Mouse (Mus musculus): ENCODE data around the gene Tecr. TPM values are rescaled to one million over a fixed set of nuclear protein-coding genes. Genes with fewer than 3 reads are reported as not detected.
A peak's percentile ranks its signal among the peaks of the same experiment; 100 is the strongest.

Gene Tecr
- total and polyA plus RNA-seq, 3 experiments = 74.2 to 229 TPM; not detected in 1

DNA sequence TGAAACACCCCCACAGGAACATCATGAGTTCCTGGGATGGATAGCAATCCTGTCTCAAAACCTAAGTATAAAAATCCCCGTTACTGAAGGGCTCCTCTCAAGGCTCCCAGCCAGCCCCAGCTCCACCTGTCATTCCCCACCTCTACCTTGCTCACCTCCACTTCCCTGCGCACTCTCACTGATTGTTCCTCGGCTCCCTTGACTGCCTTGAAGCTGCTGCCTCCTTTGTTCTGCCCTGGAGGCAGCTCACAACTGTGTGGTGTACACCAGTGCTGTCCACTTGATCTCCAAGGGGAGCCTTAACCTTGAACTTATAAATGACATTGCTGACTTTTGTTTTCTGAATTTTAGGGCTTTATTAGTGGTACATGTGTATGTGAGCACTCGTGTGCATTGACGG is 39.6 kb downstream of the Tecr start:
- Histone ChIP-seq H3K79me2 (ENCODE audit: control insufficient read depth, insufficient read depth, low read length, poor library complexity) (peaks cover 13% of the 10 kb centered on the region), H3K4me3 (ENCODE audit: control insufficient read depth in 1 of 2, insufficient read depth in 1 of 2, low read depth in 2 of 2, low read length in 2 of 2) (no peak overlapping the region), H3K36me3 (ENCODE audit: control insufficient read depth in 1 of 2, insufficient read depth in 2 of 2, low read length in 2 of 2) (peaks cover 0 to 1% of the 10 kb centered on the region in 2 experiments; a peak in 1 of 4 replicates), H3K9me3 (replicated peaks; ENCODE audit: insufficient read depth, low read length) (no peaks in the 10 kb centered on the region), H3K27ac (ENCODE audit: control insufficient read depth, low read depth, low read length) (no peak overlapping the region), H3K9ac (ENCODE audit: control insufficient read depth, low read depth, low read length, poor library complexity, severe bottlenecking) (no peak overlapping the region), H3K27me3 (ENCODE audit: control insufficient read depth in 1 of 2, insufficient read depth in 2 of 2, low read length in 2 of 2) (no peaks in the 10 kb centered on the region), H3K4me1 (ENCODE audit: control insufficient read depth in 1 of 2, insufficient read depth in 2 of 2, low read length in 2 of 2) (peaks cover 0 to 4% of the 10 kb centered on the region in 2 experiments; a peak in 1 of 4 replicates)
- TF ChIP-seq POLR2AphosphoS5 (IDR thresholded peaks at IDR 0.05; ENCODE audit: borderline replicate concordance, low read depth, low read length) = no peak
- TF ChIP-seq MAFK (IDR thresholded peaks at IDR 0.05; ENCODE audit: borderline replicate concordance, low read depth, low read length) = no peak
- no peak for TF ChIP-seq ZMIZ1 (IDR thresholded peaks at IDR 0.05; ENCODE audit: low read depth, low read length)
- TF ChIP-seq SMC3 (IDR thresholded peaks at IDR 0.05; ENCODE audit: low read depth, low read length) = no peak
- TF ChIP-seq NRF1 (IDR thresholded peaks at IDR 0.05; ENCODE audit: insufficient read depth, low read depth, low read length, poor library complexity, severe bottlenecking) = no peak
- TF ChIP-seq BHLHE40 (IDR thresholded peaks at IDR 0.05; ENCODE audit: borderline replicate concordance, low read depth, low read length) = no peak
- TF ChIP-seq POLR2A (IDR thresholded peaks at IDR 0.05; ENCODE audit: control insufficient read depth in 1 of 2, insufficient read depth in 1 of 2, low read depth in 1 of 2, low read length in 2 of 2, poor library complexity in 1 of 2) = no peak
- no peak for TF ChIP-seq RAD21 (IDR thresholded peaks at IDR 0.05; ENCODE audit: low read depth, low read length)
- TF ChIP-seq ETS1 (IDR thresholded peaks at IDR 0.05; ENCODE audit: low read depth, low read length) = no peak
- TF ChIP-seq CHD2 (IDR thresholded peaks at IDR 0.05; ENCODE audit: low read length) = no peak
- no peak for TF ChIP-seq CTCF (IDR thresholded peaks at IDR 0.05 in 2 of 3, conservative IDR thresholded peaks at IDR 0.05 in 1 of 3; ENCODE audit: control insufficient read depth in 1 of 3, insufficient read depth in 1 of 3, low read depth in 2 of 3, low read length in 3 of 3, poor library complexity in 1 of 3, severe bottlenecking in 1 of 3)
- no peak for TF ChIP-seq TCF12 (IDR thresholded peaks at IDR 0.05; ENCODE audit: low read depth, low read length)
- no peak for TF ChIP-seq MEF2A (IDR thresholded peaks at IDR 0.05; ENCODE audit: extremely low read depth, insufficient replicate concordance, low read depth, low read length, poor library complexity, severe bottlenecking)
- TF ChIP-seq TBP (IDR thresholded peaks at IDR 0.05; ENCODE audit: low read depth, low read length) = no peak
- TF ChIP-seq GATA1 (IDR thresholded peaks at IDR 0.05; ENCODE audit: low read depth, low read length) = no peak
- no peak for TF ChIP-seq GABPA (IDR thresholded peaks at IDR 0.05; ENCODE audit: low read depth, low read length)
- TF ChIP-seq CHD1 (IDR thresholded peaks at IDR 0.05; ENCODE audit: low read depth, low read length) = no peak
- DNase-seq (ENCODE audit: low read depth, low spot score) = no peak

DNA sequence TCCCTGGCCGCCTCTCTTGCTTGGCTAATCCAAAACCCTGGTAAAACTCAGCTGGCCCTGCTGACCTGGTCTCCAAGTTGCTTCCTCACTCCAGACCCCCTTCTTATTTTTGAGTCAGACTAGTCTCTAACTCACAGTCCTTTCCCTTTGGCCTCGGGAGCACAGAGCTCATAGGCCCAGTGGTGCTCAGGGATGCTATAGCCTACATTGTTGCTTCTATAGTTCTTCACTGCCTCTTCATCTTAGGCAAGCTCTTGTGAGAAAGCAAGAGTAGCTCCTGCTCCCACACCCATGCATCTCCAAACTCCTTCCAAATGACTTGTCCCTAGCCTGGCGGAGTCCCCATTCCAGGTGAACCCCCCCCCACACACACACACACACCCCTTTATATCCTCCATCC is 40.1 kb downstream of the Tecr start:
- no peak for DNase-seq (ENCODE audit: low read depth, low spot score)
- Histone ChIP-seq H3K4me3 (ENCODE audit: control insufficient read depth in 1 of 2, insufficient read depth in 1 of 2, low read depth in 2 of 2, low read length in 2 of 2) (peak overlapping the region; percentile 81 to 85), H3K4me1 (ENCODE audit: control insufficient read depth in 1 of 2, insufficient read depth in 2 of 2, low read length in 2 of 2) (peaks cover 0 to 4% of the 10 kb centered on the region in 2 experiments; a peak in 1 of 4 replicates), H3K9me3 (replicated peaks; ENCODE audit: insufficient read depth, low read length) (no peaks in the 10 kb centered on the region), H3K79me2 (ENCODE audit: control insufficient read depth, insufficient read depth, low read length, poor library complexity) (peaks cover 13% of the 10 kb centered on the region), H3K27me3 (ENCODE audit: control insufficient read depth in 1 of 2, insufficient read depth in 2 of 2, low read length in 2 of 2) (no peaks in the 10 kb centered on the region), H3K36me3 (ENCODE audit: control insufficient read depth in 1 of 2, insufficient read depth in 2 of 2, low read length in 2 of 2) (peaks cover 0 to 1% of the 10 kb centered on the region in 2 experiments; a peak in 1 of 4 replicates), H3K27ac (ENCODE audit: control insufficient read depth, low read depth, low read length) (no peak overlapping the region), H3K9ac (ENCODE audit: control insufficient read depth, low read depth, low read length, poor library complexity, severe bottlenecking) (peak overlapping the region; percentile 93)
- TF ChIP-seq GATA1 (IDR thresholded peaks at IDR 0.05; ENCODE audit: low read depth, low read length) = no peak
- TF ChIP-seq RAD21 (IDR thresholded peaks at IDR 0.05; ENCODE audit: low read depth, low read length) = no peak
- TF ChIP-seq ZC3H11A (IDR thresholded peaks at IDR 0.05; ENCODE audit: low read depth, low read length) = no peak
- TF ChIP-seq ELF1 (IDR thresholded peaks at IDR 0.05; ENCODE audit: low read depth, low read length) = no peak
- TF ChIP-seq TAL1 (IDR thresholded peaks at IDR 0.05; ENCODE audit: low read length) = no peak
- TF ChIP-seq MAX (IDR thresholded peaks at IDR 0.05; ENCODE audit: low read length) = no peak
- TF ChIP-seq ETS1 (IDR thresholded peaks at IDR 0.05; ENCODE audit: low read depth, low read length) = no peak
- TF ChIP-seq ZMIZ1 (IDR thresholded peaks at IDR 0.05; ENCODE audit: low read depth, low read length) = no peak
- TF ChIP-seq CTCF (IDR thresholded peaks at IDR 0.05 in 2 of 3, conservative IDR thresholded peaks at IDR 0.05 in 1 of 3; ENCODE audit: control insufficient read depth in 1 of 3, insufficient read depth in 1 of 3, low read depth in 2 of 3, low read length in 3 of 3, poor library complexity in 1 of 3, severe bottlenecking in 1 of 3) = no peak
- no peak for TF ChIP-seq POLR2A (IDR thresholded peaks at IDR 0.05; ENCODE audit: control insufficient read depth in 1 of 2, insufficient read depth in 1 of 2, low read depth in 1 of 2, low read length in 2 of 2, poor library complexity in 1 of 2)
- no peak for TF ChIP-seq ZNF384 (IDR thresholded peaks at IDR 0.05; ENCODE audit: low read depth, low read length)
- TF ChIP-seq JUND (IDR thresholded peaks at IDR 0.05; ENCODE audit: low read depth, low read length) = no peak
- TF ChIP-seq USF1 (IDR thresholded peaks at IDR 0.05; ENCODE audit: low read depth, low read length) = no peak
